Mouse (Mus musculus): ENCODE data around the gene Kri1. TPM values are rescaled to one million over a fixed set of nuclear protein-coding genes. Genes with fewer than 3 reads are reported as not detected.
"Not testable (repeated sequence)": the region's sequence is repeated elsewhere in the genome, so short reads cannot be mapped to it uniquely, and the experiment has no call there.

Gene Kri1
- polyA plus RNA-seq, 1 experiment from 2014 or later, result 8.9 TPM

GRCm38 (mm10) chr9:21273094-21273493, 14.7 kb downstream of the Kri1 start:
- Histone ChIP-seq H3K4me3 (ENCODE audit: low read depth, low read length) (no peak overlapping the region), H3K4me2 (replicated peaks; ENCODE audit: low read depth, low read length) (no peak overlapping the region), H3K9ac (replicated peaks; ENCODE audit: low read depth) (no peak overlapping the region), H3K27ac (ENCODE audit: low read length) (no peak overlapping the region; the same call in 1 of the 2 replicates), H3K27me3 (replicated peaks; ENCODE audit: insufficient read depth, low read length) (no peaks in the 10 kb centered on the region), H3K36me3 (ENCODE audit: insufficient read depth, low read length) (peaks cover 50% of the 10 kb centered on the region), H3K4me1 (ENCODE audit: insufficient read depth, low read depth, low read length) (no peaks in the 10 kb centered on the region), H3K9me3 (ENCODE audit: low read length) (no peaks in the 10 kb centered on the region)
- TF ChIP-seq EP300 (IDR thresholded peaks at IDR 0.05) (no peak), CTCF (IDR thresholded peaks at IDR 0.05) (no peak)
- DNase-seq (ENCODE audit: low spot score) (no peak), ATAC-seq (no peak)
- WGBS, result 83% methylated on average over 8 of the region's 8 CpGs

- H3K9ac ChIP-seq (replicated peaks; ENCODE audit: low read depth), result no peak overlapping the region
- no peaks in the 10 kb centered on the region for H3K9me3 ChIP-seq (ENCODE audit: low read length)
- ATAC-seq (no peak), DNase-seq (ENCODE audit: low spot score) (no peak)
- no peak overlapping the region for H3K27ac ChIP-seq (ENCODE audit: low read length)
- no peaks in the 10 kb centered on the region for H3K27me3 ChIP-seq (replicated peaks; ENCODE audit: insufficient read depth, low read length)
- H3K4me3 ChIP-seq (ENCODE audit: low read depth, low read length), result no peak overlapping the region
- no peak overlapping the region for H3K4me2 ChIP-seq (replicated peaks; ENCODE audit: low read depth, low read length)
- no peak for TF ChIP-seq CTCF (IDR thresholded peaks at IDR 0.05)
- H3K36me3 ChIP-seq (ENCODE audit: insufficient read depth, low read length), result peaks cover 50% of the 10 kb centered on the region
- H3K4me1 ChIP-seq (ENCODE audit: insufficient read depth, low read depth, low read length), result no peaks in the 10 kb centered on the region
- WGBS, result 93% methylated on average over 9 of the region's 9 CpGs
Measured at GRCm38 (mm10) chr9:21272391-21272790, 15.4 kb downstream of the Kri1 start.

GRCm38 (mm10) chr9:21269590-21269989, 18.2 kb downstream of the Kri1 start:
- not testable (repeated sequence) for H3K27ac ChIP-seq (ENCODE audit: low read length); H3K4me2 ChIP-seq (replicated peaks; ENCODE audit: low read depth, low read length); H3K9ac ChIP-seq (replicated peaks; ENCODE audit: low read depth); DNase-seq (ENCODE audit: low spot score); H3K27me3 ChIP-seq (replicated peaks; ENCODE audit: insufficient read depth, low read length); ATAC-seq; H3K4me3 ChIP-seq (ENCODE audit: low read depth, low read length); H3K9me3 ChIP-seq (ENCODE audit: low read length)
- 73% methylated on average over 5 of the region's 5 CpGs for WGBS
- Histone ChIP-seq H3K36me3 (ENCODE audit: insufficient read depth, low read length) (peaks cover 35% of the 10 kb centered on the region), H3K4me1 (ENCODE audit: insufficient read depth, low read depth, low read length) (peaks cover 10% of the 10 kb centered on the region)

- WGBS, result 93% methylated on average over 16 of the region's 16 CpGs
- no peak overlapping the region for H3K4me3 ChIP-seq (ENCODE audit: low read depth, low read length)
- ATAC-seq (no peak), DNase-seq (ENCODE audit: low spot score) (no peak)
- H3K4me1 ChIP-seq (ENCODE audit: insufficient read depth, low read depth, low read length), result peaks cover 15% of the 10 kb centered on the region
- no peak overlapping the region for H3K9ac ChIP-seq (replicated peaks; ENCODE audit: low read depth)
- no peaks in the 10 kb centered on the region for H3K27me3 ChIP-seq (replicated peaks; ENCODE audit: insufficient read depth, low read length)
- no peaks in the 10 kb centered on the region for H3K9me3 ChIP-seq (ENCODE audit: low read length)
- TF ChIP-seq EP300 (IDR thresholded peaks at IDR 0.05) (no peak), CTCF (IDR thresholded peaks at IDR 0.05) (no peak)
- H3K36me3 ChIP-seq (ENCODE audit: insufficient read depth, low read length), result peaks cover 27% of the 10 kb centered on the region
- no peak overlapping the region for H3K4me2 ChIP-seq (replicated peaks; ENCODE audit: low read depth, low read length)
- no peak overlapping the region for H3K27ac ChIP-seq (ENCODE audit: low read length)
Measured at GRCm38 (mm10) chr9:21268305-21268704, 19.5 kb downstream of the Kri1 start.

- Histone ChIP-seq H3K27ac (ENCODE audit: low read length) (no peak overlapping the region), H3K4me2 (replicated peaks; ENCODE audit: low read depth, low read length) (no peak overlapping the region), H3K4me3 (ENCODE audit: low read depth, low read length) (no peak overlapping the region), H3K9ac (replicated peaks; ENCODE audit: low read depth) (no peak overlapping the region), H3K27me3 (replicated peaks; ENCODE audit: insufficient read depth, low read length) (no peaks in the 10 kb centered on the region), H3K4me1 (ENCODE audit: insufficient read depth, low read depth, low read length) (peaks cover 15% of the 10 kb centered on the region), H3K9me3 (ENCODE audit: low read length) (no peaks in the 10 kb centered on the region), H3K36me3 (ENCODE audit: insufficient read depth, low read length) (peaks cover 18% of the 10 kb centered on the region)
- no peak for ATAC-seq
- WGBS, result 87% methylated on average over 5 of the region's 5 CpGs
- DNase-seq (ENCODE audit: low spot score), result no peak
- TF ChIP-seq CTCF (IDR thresholded peaks at IDR 0.05) (no peak), EP300 (IDR thresholded peaks at IDR 0.05) (no peak)
Measured at GRCm38 (mm10) chr9:21266889-21267288, 20.9 kb downstream of the Kri1 start.

- H3K36me3 ChIP-seq (ENCODE audit: insufficient read depth, low read length), result peaks cover 10% of the 10 kb centered on the region
- H3K27ac ChIP-seq (ENCODE audit: low read length), result peak overlapping the region; percentile 81
- peak overlapping the region; percentile 88 for H3K9ac ChIP-seq (replicated peaks; ENCODE audit: low read depth)
- ATAC-seq, result no peak; the same call in 1 of the 2 replicates
- 5% methylated on average over 11 of the region's 11 CpGs for WGBS
- H3K27me3 ChIP-seq (replicated peaks; ENCODE audit: insufficient read depth, low read length), result no peaks in the 10 kb centered on the region
- TF ChIP-seq EP300 (IDR thresholded peaks at IDR 0.05) (no peak), CTCF (IDR thresholded peaks at IDR 0.05) (no peak)
- peaks cover 15% of the 10 kb centered on the region for H3K4me1 ChIP-seq (ENCODE audit: insufficient read depth, low read depth, low read length)
- DNase-seq (ENCODE audit: low spot score), result no peak
- H3K4me3 ChIP-seq (ENCODE audit: low read depth, low read length), result peak overlapping the region; percentile 96
- peak overlapping the region; percentile 88 for H3K4me2 ChIP-seq (replicated peaks; ENCODE audit: low read depth, low read length)
- H3K9me3 ChIP-seq (ENCODE audit: low read length), result no peaks in the 10 kb centered on the region
Measured at GRCm38 (mm10) chr9:21265611-21266010, 22.2 kb downstream of the Kri1 start.

GRCm38 (mm10) chr9:21265000-21265561, 22.7 kb downstream of the Kri1 start, which contains the start of gene Atg4d:
Gene Atg4d (plus strand): TSS chr9:21265293.
- peak; percentile 99 for ATAC-seq
- 1% methylated on average over 47 of the region's 49 CpGs for WGBS

More at GRCm38 (mm10) chr9:21265000-21265561, 22.7 kb downstream of the Kri1 start, which contains the start of gene Atg4d:
- H3K9me3 ChIP-seq (ENCODE audit: low read length), result no peaks in the 10 kb centered on the region
- peak within 1 kb of the TSS; percentile 88 for H3K4me2 ChIP-seq (replicated peaks; ENCODE audit: low read depth, low read length)
- DNase-seq (ENCODE audit: low spot score), result peak; percentile 100
- TF ChIP-seq EP300 (IDR thresholded peaks at IDR 0.05), result peak; percentile 4; the same call in 1 of the 2 replicates
- no peak for TF ChIP-seq CTCF (IDR thresholded peaks at IDR 0.05)
- H3K4me3 ChIP-seq (ENCODE audit: low read depth, low read length), result peak within 1 kb of the TSS; percentile 96
- peaks cover 15% of the 10 kb centered on the region for H3K4me1 ChIP-seq (ENCODE audit: insufficient read depth, low read depth, low read length)
- H3K27ac ChIP-seq (ENCODE audit: low read length), result peak within 1 kb of the TSS; percentile 81
- H3K27me3 ChIP-seq (replicated peaks; ENCODE audit: insufficient read depth, low read length), result no peaks in the 10 kb centered on the region
- H3K9ac ChIP-seq (replicated peaks; ENCODE audit: low read depth), result peak within 1 kb of the TSS; percentile 88
- H3K36me3 ChIP-seq (ENCODE audit: insufficient read depth, low read length), result peaks cover 4% of the 10 kb centered on the region

Measured in lung, postnatal 0 days (tissue).